Mouse (Mus musculus) central nervous system, embryonic 18 days (tissue): ENCODE measurements around the gene Ntng2. TPM values are rescaled to one million over a fixed set of nuclear protein-coding genes. Genes with fewer than 3 reads are reported as not detected.

Experiments
- polyA plus RNA-seq: library from polyadenylated mRNA; depleted of rRNA; stranded (reverse); fragments of >200 nt; gene quantifications from 2 replicates; pipeline ENCODE4 v1.2.3, GENCODE M21; 2012; rRNA removed

Gene Ntng2
- 48.1 and 58.3 TPM in 2 replicates for polyA plus RNA-seq

DNA sequence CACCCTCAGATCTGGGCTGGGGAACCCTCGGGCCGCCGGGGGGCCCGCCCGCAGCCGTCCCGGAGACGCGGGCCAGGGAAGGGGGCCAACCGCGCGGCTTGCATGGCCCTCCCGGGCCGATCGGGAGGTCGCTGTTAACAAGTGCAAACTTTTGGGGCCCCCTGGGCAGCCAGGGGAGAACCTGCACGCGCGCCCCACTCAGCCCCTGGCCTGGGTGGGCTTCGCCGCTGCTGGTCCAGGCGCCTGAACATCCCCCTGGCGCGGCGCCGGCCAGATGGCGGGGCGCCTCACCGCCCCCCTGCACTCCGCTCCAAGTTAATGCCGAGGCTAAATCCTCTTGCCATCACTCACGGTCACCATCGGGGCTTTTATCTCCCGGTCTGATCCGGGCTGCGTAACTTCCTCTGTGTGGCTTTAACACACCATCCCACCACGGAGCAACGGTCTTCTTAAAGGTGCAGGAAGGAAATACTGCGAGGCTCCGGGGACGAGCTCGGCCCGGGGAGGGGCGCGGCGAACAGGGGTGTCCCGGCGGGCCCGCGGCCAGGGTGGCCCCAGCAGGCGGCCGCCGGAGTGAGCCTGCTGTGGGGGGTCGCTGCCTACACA is at the start of gene Ntng2:
TSS of gene Ntng2 (minus strand) at position 407 of the 606 bp plus-strand sequence.

Other genes with a start within 250 kb of the Ntng2 start
- 0.61 and 1.4 TPM in 2 replicates for gene Cfap77, start 197.9 kb downstream of the Ntng2 start, polyA plus RNA-seq
- gene Ttf1, start 192.7 kb downstream of the Ntng2 start, polyA plus RNA-seq: 16.9 and 17.8 TPM in 2 replicates
- gene Setx, start 128.8 kb downstream of the Ntng2 start, polyA plus RNA-seq: 17.4 and 17.6 TPM in 2 replicates
- gene Med27, start 93.8 kb upstream of the Ntng2 start, polyA plus RNA-seq: 63.0 and 65.0 TPM in 2 replicates